Mouse (Mus musculus): ENCODE measurements around the gene Olfr1352.
"Not testable (repeated sequence)": the region's sequence is repeated elsewhere in the genome, so short reads cannot be mapped to it uniquely, and the experiment has no call there.

Olfr1352 gene

GRCm38 (mm10) chr10:78980750-78981149, at the start of gene Olfr1352:
Olfr1352 (plus strand) TSS chr10:78981050.
- no peak for DNase-seq

GRCm38 (mm10) chr10:78950336-78950735, 30.5 kb upstream of the Olfr1352 start, which contains the start of gene Olfr8:
Olfr8 (plus strand) TSS chr10:78950636.
- DNase-seq = not testable (repeated sequence)

DNA sequence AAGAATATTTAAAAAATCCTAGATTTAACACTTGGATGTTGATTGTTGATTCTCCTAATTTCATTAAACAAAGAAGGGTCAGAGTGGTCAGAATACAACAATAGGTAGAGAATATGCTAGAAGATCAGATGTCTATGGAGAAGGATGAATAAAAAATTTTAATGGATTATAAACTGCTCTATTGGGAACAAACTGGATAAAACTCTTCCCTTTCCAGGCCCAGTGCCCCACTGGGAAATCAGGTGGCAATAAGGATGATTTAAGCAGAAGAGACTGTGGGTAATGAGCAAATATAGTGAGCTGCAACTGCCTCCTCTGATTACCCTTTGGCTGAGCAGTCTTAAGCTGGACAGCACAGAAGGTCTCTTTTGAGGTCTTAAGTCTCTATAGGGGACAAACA, 17.8 kb upstream of the Olfr1352 start, which contains the start of gene Olfr1353:
Olfr1353 (plus strand) TSS at position 301 of the 400 bp plus-strand sequence.
- DNase-seq = not testable (repeated sequence)

GRCm38 (mm10) chr10:79012172-79012571, 31.3 kb downstream of the Olfr1352 start, which contains the start of gene Olfr1351:
Olfr1351 (plus strand) TSS chr10:79012472.
- DNase-seq = no peak

- no peak for DNase-seq
These were observed 47.6 kb downstream of the Olfr1352 start, which contains the start of gene Olfr57 for GRCm38 (mm10) chr10:79028441-79028840. Olfr57 (plus strand) TSS chr10:79028741.
